Mouse (Mus musculus) layer of hippocampus, postnatal 14 days (tissue): Measurements from ENCODE around the gene Tmod2. TPM values are rescaled to one million over a fixed set of nuclear protein-coding genes. Genes with fewer than 3 reads are reported as not detected.
"Not testable (repeated sequence)": the region's sequence is repeated elsewhere in the genome, so short reads cannot be mapped to it uniquely, and the experiment has no call there.

Experiments used
- DNase-seq, 2 experiments: peaks; one replicate each; pipeline ENCODE4 v3.0.0; 2021 to 2022; ENCODE audit warnings: low spot score in 2 of 2, mixed read lengths in 1 of 2
- total RNA-seq, 2 experiments: library from RNA; stranded (reverse); gene quantifications; 2 replicates each; pipeline ENCODE4 v1.2.3; 2021

Gene Tmod2
- total RNA-seq, 2 experiments from 2014 or later: 420 to 434 TPM

DNA sequence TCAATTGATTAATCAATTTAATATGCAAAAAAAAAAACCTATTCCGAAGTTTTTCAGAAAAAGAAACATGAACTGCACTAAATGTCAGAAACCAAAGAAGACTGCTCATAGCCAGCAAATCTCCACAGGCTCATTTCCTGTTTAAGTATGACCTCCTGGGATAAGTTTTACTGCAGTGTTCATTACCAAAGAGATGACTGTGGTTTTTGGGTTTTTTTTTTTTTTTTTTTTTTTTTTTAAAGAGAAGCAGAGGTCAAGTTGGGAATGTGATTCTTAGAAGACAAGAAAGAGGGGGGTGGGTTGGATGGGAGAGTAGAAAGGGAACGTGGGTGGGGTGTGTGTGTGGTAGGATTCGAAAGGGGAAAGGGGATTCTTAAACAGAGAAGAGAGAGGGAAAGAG, 52.8 kb downstream of the Tmod2 start:
- DNase-seq: no peak

DNA sequence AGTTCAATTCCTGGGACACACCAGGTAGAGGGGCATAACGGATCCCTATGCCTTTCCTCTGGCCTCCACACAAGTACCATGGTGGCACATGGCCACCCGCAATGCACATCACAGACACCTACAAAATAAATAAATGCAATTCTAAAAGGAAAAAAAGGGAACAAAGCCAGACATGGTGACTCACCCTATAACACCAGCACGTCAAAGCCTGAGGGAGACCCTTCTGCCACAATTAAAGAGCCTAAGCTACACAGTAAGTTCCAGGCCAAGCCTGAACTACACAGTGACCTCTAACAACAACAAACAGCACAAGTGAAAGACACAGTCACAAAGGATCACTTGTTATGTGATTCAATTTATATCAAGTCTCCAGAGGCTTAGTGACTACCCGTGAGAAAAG, 57.4 kb downstream of the Tmod2 start:
- no peak for DNase-seq

- DNase-seq: no peak
These were observed 59.8 kb downstream of the Tmod2 start for GRCm38 (mm10) chr9:75551342-75551741.

DNA sequence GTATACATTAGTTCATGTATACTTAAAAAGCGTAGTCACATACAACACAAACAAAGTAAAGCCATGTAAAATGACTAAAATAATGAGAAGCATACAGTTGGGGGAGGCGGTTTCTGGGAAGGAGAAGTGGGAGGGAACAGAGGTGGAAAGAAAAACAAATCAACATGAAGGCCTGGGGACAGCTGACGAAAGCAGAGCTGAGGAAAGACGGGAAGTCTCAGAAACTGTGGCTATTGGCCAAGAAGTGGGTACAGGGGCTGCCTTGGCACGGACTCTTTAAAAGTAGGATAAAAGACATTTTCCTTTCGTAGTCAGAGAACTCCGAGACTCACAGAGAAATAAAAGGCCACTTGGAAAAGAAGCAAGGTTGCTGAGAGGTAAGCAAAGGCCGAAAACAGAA, 62.1 kb downstream of the Tmod2 start:
- no peak for DNase-seq

DNA sequence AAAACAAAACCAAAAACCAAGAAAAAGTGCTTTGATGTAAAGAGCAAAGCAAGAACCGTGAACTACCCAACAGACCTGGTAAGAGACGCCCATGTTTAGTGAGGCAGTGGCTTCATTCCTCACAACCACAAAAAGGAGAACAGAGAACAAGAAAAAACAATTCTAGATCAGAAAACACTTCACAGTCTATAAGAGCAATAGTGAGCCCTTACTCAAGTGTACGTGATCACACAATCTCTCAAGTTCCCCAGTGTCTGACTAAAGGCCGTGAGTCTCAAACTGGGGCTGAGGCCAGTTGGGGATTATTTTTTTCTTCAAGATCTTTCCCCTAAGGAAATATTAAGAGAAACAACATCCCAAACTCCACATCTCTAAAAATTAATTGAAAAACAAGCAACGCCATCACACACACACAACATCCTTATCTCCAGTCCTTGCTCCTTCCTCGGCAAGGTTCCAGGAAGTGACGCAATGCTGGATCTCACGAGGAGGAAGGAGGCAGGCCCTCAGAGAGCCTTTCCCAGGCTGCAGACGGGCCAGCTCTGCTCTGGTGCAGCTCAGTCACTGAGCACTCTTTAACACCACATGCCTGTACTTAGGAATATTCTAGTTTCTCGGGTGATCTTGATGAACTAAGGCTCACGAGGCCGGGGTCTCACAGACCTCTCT, 64.1 kb downstream of the Tmod2 start:
- no peak for DNase-seq

DNA sequence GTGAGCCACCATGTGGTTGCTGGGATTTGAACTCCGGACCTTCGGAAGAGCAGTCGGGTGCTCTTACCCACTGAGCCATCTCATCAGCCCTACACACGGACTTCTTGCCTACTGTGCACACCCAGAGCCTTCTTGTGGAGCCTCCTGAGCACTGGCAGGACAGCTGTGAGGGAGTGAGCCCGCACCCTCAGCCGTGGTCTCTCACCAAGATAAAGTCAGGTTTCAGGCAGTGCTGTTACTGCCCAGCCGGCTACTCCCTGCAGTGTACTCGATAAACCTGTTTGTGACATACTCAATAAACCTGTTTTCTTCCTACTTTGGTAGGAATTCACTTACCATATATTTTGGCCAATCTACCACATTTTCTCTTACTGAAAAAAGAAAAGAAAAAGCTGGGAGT, 65.6 kb downstream of the Tmod2 start:
- no peak for DNase-seq

- DNase-seq: no peak
These were observed 69.6 kb downstream of the Tmod2 start for GRCm38 (mm10) chr9:75541497-75541896.

GRCm38 (mm10) chr9:75536422-75536821, 74.7 kb downstream of the Tmod2 start:
- no peak for DNase-seq

DNA sequence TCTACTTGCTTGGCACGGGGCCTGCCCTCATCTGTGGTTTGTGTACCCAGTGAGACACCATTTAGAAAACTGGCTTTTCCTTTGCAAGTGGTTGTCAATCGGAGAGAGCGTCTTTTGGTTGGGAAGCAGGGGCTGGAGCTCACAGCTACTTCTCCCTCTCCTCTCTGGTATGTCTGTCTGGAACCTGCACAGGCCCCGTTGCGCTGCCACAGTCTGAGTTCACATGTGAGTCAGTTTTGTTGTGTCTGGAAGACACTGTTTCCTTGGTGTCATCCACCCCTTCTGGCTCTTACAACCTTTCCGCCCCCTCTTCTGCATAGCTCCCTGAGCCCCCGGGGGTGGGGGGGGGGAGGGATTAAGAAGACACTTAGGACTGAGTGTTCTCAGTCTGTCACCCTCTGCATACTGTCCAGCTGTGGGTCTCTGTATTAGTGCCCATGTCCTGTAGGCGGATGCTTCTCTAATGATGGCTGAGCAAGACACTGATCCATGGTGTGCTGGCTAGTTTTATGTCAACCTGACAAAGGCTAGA, 76.6 kb downstream of the Tmod2 start:
- no peak for DNase-seq

- not testable (repeated sequence) for DNase-seq
These were observed 78.1 kb downstream of the Tmod2 start for GRCm38 (mm10) chr9:75532989-75533388.

DNA sequence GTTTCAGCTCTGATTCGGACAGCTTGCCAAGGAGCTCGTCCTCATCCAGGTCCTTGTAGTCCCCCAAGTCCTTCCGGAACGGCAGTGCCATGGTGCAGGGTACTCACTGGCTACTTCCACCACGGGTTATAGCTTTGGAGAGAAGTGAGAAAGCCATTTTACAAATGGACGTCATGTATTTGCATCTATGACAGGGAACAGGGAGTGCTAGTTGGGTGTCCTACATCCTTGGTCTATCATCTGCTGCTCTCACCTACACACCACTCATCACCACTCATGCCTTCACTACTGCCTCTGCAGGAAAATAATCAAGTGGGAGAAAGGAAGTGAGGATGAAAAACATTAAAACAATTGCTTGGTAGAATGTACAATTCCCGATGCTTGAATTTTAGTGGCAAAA, 78.7 kb downstream of the Tmod2 start:
- no peak for DNase-seq

- no peak for DNase-seq
These were observed 81.8 kb downstream of the Tmod2 start for GRCm38 (mm10) chr9:75529358-75529757.

DNA sequence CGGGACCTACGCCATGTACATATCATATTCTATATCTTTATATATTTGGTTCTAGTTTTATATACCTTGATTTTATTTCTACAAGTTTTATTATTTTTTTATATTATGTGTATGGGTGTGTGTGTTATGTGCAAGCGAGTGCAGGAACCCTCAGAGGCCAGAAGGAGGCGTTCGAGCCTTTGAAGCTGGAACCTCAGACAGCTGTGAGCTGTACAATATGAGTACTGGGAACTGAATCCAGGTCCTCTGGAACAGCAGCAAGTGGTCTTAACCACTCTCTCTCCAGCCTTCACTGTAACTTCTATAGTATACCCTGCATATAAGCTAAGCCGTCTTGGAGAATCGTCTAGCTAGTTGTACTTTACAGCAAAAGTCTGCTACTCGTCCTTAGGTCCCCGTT, 83.0 kb downstream of the Tmod2 start:
- DNase-seq: no peak

GRCm38 (mm10) chr9:75527368-75528059, 83.6 kb downstream of the Tmod2 start:
- peak in 1 of 2 experiments; percentile 28 for DNase-seq

- peak in 1 of 2 experiments; percentile 14 for DNase-seq
These were observed 87.5 kb downstream of the Tmod2 start for GRCm38 (mm10) chr9:75523646-75524045.

GRCm38 (mm10) chr9:75522217-75522616, 88.9 kb downstream of the Tmod2 start:
- no peak for DNase-seq

- peak in 1 of 2 experiments; percentile 55 for DNase-seq
These were observed 89.3 kb downstream of the Tmod2 start for GRCm38 (mm10) chr9:75521788-75522187.

DNA sequence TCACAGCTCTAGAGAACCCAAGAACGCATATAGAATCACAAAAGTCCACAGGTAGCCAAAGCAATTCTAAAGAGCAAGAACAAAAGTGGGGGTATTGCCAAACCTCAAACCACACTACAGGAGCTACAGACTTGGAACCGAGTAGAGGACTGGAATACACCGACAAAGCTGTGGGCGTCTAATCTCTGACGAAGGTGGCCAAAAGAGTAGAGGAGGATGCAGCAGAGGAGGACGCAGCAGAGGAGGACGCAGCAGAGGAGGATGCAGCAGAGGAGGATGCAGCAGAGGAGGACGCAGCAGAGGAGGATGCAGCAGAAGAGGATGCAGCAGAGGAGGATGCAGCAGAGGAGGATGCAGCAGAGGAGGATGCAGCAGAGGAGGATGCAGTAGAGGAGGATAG, 90.2 kb downstream of the Tmod2 start:
- DNase-seq: no peak

DNA sequence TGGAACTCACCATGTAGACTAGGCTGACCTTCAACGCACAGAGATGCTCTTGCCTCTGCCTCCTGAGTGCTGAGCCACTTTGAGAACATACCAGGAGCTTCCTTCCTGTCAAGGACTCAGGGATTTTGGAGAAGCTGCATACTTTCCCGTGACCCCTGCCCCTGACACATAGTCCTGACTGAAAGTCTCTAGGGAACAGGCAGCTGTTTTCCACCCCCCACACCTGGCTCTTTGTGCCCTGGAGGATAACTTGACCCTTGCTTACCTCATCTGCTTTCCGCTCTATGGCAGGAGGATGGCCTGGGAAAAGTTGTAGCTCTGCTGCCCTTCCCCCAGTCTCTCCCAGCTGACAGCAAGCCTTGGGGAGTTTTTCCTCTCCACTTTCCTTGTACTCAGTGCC, 93.4 kb downstream of the Tmod2 start:
- DNase-seq: no peak
